Mouse (Mus musculus): ENCODE results near the gene Gm3045.

DNA sequence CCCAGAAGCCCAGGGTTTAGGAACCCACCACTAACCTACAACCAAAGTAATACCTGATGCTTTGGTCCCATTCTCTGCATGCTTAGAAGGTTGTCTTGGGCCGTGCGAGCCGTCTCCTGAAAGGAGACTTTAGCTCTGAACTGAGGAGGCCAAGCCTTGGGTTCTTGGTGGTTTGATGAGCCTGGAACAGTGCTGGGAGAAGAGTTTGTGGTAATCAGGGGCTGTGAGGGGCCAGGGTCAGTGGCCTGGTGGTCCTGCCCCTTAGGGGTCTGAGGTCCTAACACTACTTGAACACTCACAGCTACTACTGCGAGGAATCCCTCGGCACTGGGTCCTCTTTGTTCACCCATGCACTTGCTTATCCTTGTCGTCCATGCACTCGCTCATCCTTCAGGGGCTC lies 41.4 kb downstream of the Gm3045 start:
- TF ChIP-seq CTCF (IDR thresholded peaks at IDR 0.05; ENCODE audit: low read depth) (no peak), EP300 (IDR thresholded peaks at IDR 0.05; ENCODE audit: low read depth) (no peak)

Data from liver, embryonic 14.5 days (tissue).